Mouse (Mus musculus) erythroblast, embryonic 14.5 days (primary cell): ENCODE data around the gene Yif1b. TPM values are rescaled to one million over a fixed set of nuclear protein-coding genes. Genes with fewer than 3 reads are reported as not detected.

ENCODE experiments used
- H3K27me3 ChIP-seq: 2 replicates; pipeline ENCODE4 v1.6.1; 2012; ENCODE audit warnings: inconsistent platforms; ENCODE audit not compliant: control insufficient read depth
- H3K36me3 ChIP-seq: 2 replicates; pipeline ENCODE4 v1.6.1; 2012; ENCODE audit warnings: mild to moderate bottlenecking, inconsistent platforms; ENCODE audit not compliant: control insufficient read depth
- H3K4me1 ChIP-seq: 2 replicates; pipeline ENCODE4 v1.6.1; 2012; ENCODE audit warnings: inconsistent platforms; ENCODE audit not compliant: control insufficient read depth
- H3K4me3 ChIP-seq: replicated peaks from 2 replicates; pipeline ENCODE3; 2012; ENCODE audit warnings: moderate library complexity, mild to moderate bottlenecking, inconsistent platforms
- H3K9me3 ChIP-seq: 2 replicates; pipeline ENCODE4 v1.6.1; 2012; ENCODE audit warnings: low read length, inconsistent platforms, mixed read lengths; ENCODE audit not compliant: control insufficient read depth
- GATA1 ChIP-seq: IDR thresholded peaks from 2 replicates; pipeline ENCODE4 v1.6.1; 2012; ENCODE audit warnings: low read length, inconsistent platforms, mixed read lengths
- TAL1 ChIP-seq: IDR thresholded peaks from 3 replicates; pipeline ENCODE4 v1.6.1; 2012; ENCODE audit warnings: low read length, inconsistent platforms, mixed read lengths
- polyA plus RNA-seq: library from polyadenylated mRNA; stranded (reverse); fragments of >175 nt; gene quantifications from 2 replicates; pipeline ENCODE4 v1.2.3, GENCODE M21; 2012

Yif1b gene
- polyA plus RNA-seq, 1 experiment = 6.4 TPM

DNA sequence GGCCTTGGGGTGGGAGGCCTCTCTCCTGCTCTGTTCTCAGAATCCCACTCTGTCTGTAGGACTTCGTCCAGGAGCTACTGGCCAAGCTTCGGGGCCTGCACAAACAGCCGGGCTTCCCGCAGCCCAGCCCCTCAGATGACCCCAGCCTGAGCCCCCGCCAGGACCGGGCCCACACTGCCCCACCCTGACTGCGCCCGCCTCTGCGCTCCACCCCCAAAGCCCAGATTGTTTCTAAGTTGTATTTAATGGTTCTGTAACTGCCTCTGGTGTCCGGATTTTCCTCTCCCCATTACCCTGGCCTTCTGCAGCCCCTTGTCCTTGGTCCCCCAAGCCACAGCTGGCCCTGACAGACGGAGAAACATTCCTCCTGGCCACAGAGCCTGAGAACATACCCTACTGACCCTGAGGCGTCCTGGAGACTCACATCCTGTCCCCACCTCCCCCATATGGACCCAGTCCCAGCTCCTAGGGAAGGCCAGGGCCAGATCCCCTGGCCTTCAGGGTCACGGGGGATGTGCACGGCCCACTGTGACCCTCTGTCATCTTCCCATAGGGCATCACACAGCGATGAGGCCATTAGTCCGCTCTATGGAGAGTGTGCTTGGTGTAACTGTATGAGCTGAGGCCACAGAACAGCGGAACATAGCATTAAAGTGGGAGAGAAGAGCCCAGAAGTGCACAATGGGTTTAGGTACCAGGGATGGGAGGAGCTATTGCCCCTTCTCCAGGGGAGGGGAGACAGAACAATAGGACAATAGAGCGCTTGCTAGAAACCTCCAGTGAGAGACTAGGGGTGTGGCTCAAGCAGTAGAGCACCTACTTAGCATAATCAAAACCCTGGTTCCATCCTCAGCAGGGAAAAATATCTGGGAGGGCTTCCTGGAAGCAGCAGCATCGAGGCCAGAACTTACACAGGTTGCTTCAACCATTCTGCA lies 55.3 kb downstream of the Yif1b start:
- peaks cover 10% of the 10 kb centered on the region for H3K4me1 ChIP-seq
- no peaks in the 10 kb centered on the region for H3K36me3 ChIP-seq
- no peaks in the 10 kb centered on the region for H3K9me3 ChIP-seq
- no peak overlapping the region for H3K4me3 ChIP-seq
- H3K27me3 ChIP-seq = peaks cover 15% of the 10 kb centered on the region
- TF ChIP-seq GATA1 (no peak), TAL1 (no peak)

DNA sequence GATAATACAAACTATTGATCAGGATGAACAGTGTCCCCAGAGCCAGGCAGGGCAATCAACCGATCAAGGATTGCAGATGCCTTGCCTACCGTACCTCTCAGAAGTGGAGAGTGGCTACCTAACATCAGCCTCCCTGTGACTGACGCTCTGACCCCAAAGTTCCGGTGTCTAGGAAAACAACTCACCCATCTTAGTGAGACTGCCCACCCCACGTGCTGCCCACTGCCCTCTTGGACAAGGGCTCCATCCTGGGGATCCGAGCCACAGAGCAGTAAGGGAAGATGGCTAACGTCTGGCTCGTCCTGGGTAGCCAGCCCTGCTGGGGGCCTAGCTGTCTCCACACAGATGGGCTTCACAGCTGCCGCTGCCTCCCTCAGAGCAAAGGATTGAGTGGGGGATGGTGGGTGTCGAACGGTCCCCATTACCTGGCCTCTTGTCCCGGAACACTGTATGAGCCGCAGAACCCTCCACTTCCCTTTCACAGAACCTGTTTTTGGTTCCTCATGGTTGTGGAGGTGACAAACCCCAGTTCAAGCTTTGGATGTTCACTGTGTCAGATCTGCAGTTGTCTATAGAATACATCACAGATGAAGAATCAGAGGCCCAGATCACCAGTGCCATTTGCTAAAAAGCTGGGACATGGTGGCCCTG lies 56.1 kb downstream of the Yif1b start:
- no peaks in the 10 kb centered on the region for H3K9me3 ChIP-seq
- no peak overlapping the region for H3K4me3 ChIP-seq
- no peaks in the 10 kb centered on the region for H3K36me3 ChIP-seq
- peaks cover 17% of the 10 kb centered on the region for H3K27me3 ChIP-seq
- TF ChIP-seq TAL1 = no peak
- TF ChIP-seq GATA1 = no peak
- peaks cover 5% of the 10 kb centered on the region for H3K4me1 ChIP-seq

DNA sequence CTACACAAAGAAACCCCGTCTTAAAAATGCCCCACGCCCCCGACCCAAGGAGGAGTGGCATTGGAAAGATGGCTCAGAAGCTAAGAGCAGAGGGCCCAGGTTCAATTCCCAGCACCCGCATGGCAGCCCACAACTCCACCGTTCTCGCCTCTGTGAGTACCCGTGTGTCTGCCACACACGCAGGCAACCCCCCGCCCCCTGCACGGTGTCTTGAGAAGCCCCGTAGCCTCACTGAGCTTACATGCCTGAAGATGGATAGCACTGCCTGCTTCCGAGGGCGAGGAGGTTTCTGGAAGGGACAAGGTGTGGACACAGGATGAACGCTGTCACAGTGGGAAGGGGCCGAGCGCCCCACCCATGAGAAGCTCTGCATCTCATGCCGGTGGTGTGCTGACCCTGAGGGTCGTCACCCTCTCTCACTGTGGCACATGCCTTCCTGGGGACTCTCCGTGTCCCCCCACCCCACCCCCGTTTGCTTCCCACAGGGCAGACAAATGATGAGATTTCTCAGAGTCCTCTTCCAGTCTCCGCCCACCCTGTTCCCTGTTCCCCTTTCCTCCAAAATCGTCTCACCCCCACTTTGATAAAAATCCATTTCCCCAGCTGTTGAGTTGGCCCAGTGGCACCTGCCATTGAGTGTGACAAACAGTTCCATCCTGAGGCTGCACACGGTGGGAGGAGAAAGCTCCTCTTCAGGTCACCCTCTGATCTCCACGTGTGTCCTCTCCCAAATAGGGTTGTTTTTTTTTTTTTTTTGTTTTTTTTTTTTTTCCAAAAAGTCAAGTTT lies 57.9 kb downstream of the Yif1b start:
- TF ChIP-seq GATA1 (no peak), TAL1 (no peak)
- no peaks in the 10 kb centered on the region for H3K9me3 ChIP-seq
- no peaks in the 10 kb centered on the region for H3K36me3 ChIP-seq
- peaks cover under 1% of the 10 kb centered on the region for H3K4me1 ChIP-seq
- H3K4me3 ChIP-seq = no peak overlapping the region
- H3K27me3 ChIP-seq = peaks cover 10% of the 10 kb centered on the region

DNA sequence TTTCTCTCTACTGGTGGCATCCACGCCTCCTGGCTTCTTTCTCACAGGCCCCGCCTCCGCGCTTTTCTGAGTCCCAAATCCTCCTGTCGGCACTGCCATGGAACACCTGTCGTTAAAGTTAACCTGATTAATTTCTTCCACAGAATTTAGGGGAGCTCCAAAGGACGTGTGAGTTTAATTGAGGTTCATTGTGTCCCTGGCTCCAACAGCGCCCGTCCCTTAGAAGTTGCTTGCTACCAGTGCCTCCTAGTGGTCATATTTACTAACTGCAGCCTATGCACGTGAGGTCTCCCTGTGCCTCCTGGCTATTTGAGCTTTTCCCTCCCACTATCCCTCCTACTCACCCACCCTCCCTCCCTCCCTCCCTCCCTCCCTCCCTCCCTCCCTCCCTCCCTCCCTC lies 58.9 kb downstream of the Yif1b start:
- Histone ChIP-seq H3K9me3 (no peaks in the 10 kb centered on the region), H3K36me3 (no peaks in the 10 kb centered on the region), H3K4me3 (no peak overlapping the region), H3K4me1 (peaks cover 2% of the 10 kb centered on the region), H3K27me3 (peaks cover 15% of the 10 kb centered on the region)
- TF ChIP-seq TAL1 (no peak), GATA1 (no peak)

Other genes starting within 250 kb of the Yif1b start
- gene Ryr1, start 113.2 kb upstream of the Yif1b start, polyA plus RNA-seq = under 0.01 TPM in 1 of 2 replicates, not detected in the other
- gene Rasgrp4, start 103.5 kb upstream of the Yif1b start, polyA plus RNA-seq = 0.03 TPM in 1 of 2 replicates, not detected in the other
- 1.1 TPM in 2 replicates for gene Fam98c, start 82.1 kb upstream of the Yif1b start, polyA plus RNA-seq
- gene Ggn, start 68.1 kb upstream of the Yif1b start, polyA plus RNA-seq = 0.07 TPM in 1 of 2 replicates, not detected in the other
- 0.03 and 0.04 TPM in 2 replicates for gene Spred3, start 67.9 kb upstream of the Yif1b start, polyA plus RNA-seq
- 11.2 and 15.7 TPM in 2 replicates for gene Psmd8, start 57.6 kb upstream of the Yif1b start, polyA plus RNA-seq
- gene Catsperg1, start 24.3 kb upstream of the Yif1b start, polyA plus RNA-seq = not detected in 2 replicates
- gene Kcnk6, start 5.8 kb upstream of the Yif1b start, polyA plus RNA-seq = 0.08 TPM in 1 of 2 replicates, not detected in the other
- 0.19 TPM in 1 of 2 replicates, not detected in the other for gene 2200002D01Rik, start 10.1 kb downstream of the Yif1b start, polyA plus RNA-seq
- 0.50 and 0.57 TPM in 2 replicates for gene Spint2, start 43.6 kb downstream of the Yif1b start, polyA plus RNA-seq
- 0.07 TPM in 1 of 2 replicates, not detected in the other for gene Ppp1r14a, start 51.0 kb downstream of the Yif1b start, polyA plus RNA-seq
- gene Dpf1, start 65.6 kb downstream of the Yif1b start, polyA plus RNA-seq = 0.06 and 0.13 TPM in 2 replicates